Mouse (Mus musculus) B cell, adult 2 months (primary cell): ENCODE measurements at regions not wholly inside any gene's neighbourhood (a gene's known extent, or its start where the extent isn't known, plus 50 kb on each side); places are given as distances from the start of the nearest gene placed in this dataset.
A peak's percentile ranks its signal among the peaks of the same experiment; 100 is the strongest.

ENCODE experiments used
- DNase-seq, 2 experiments: peaks; one replicate each; pipeline ENCODE4 v3.0.0; 2022

- DNase-seq = no peak
These were observed 167.2 kb upstream of the Dapk1 start for GRCm38 (mm10) chr13:60434221-60435210.

- DNase-seq = no peak
These were observed 166.4 kb upstream of the Dapk1 start for GRCm38 (mm10) chr13:60435333-60435732.

GRCm38 (mm10) chr13:60438177-60438576, 163.6 kb upstream of the Dapk1 start:
- DNase-seq = no peak

GRCm38 (mm10) chr13:60440586-60440985, 161.2 kb upstream of the Dapk1 start:
- DNase-seq = no peak

- no peak for DNase-seq
These were observed 156.6 kb upstream of the Dapk1 start for GRCm38 (mm10) chr13:60445164-60445563.

- DNase-seq = no peak
These were observed 154.8 kb upstream of the Dapk1 start for GRCm38 (mm10) chr13:60446926-60447325.

GRCm38 (mm10) chr13:60450721-60451506, 150.8 kb upstream of the Dapk1 start:
- no peak for DNase-seq

GRCm38 (mm10) chr13:60453821-60454483, 147.8 kb upstream of the Dapk1 start:
- no peak for DNase-seq

GRCm38 (mm10) chr13:60455033-60455619, 146.6 kb upstream of the Dapk1 start:
- no peak for DNase-seq

- DNase-seq = no peak
These were observed 145.7 kb upstream of the Dapk1 start for GRCm38 (mm10) chr13:60455863-60456551.

- no peak for DNase-seq
These were observed 144.5 kb upstream of the Dapk1 start for GRCm38 (mm10) chr13:60457277-60457676.

GRCm38 (mm10) chr13:60459002-60459401, 142.7 kb upstream of the Dapk1 start:
- DNase-seq = no peak

- DNase-seq = no peak
These were observed 135.0 kb upstream of the Dapk1 start for GRCm38 (mm10) chr13:60466553-60467313.

- DNase-seq = peak; percentile 11 to 22
These were observed 133.7 kb upstream of the Dapk1 start for GRCm38 (mm10) chr13:60467821-60468579.

- DNase-seq = no peak
These were observed 131.0 kb upstream of the Dapk1 start for GRCm38 (mm10) chr13:60470426-60471398.

- DNase-seq = no peak
These were observed 130.1 kb upstream of the Dapk1 start for GRCm38 (mm10) chr13:60471602-60472001.

- DNase-seq = no peak
These were observed 125.4 kb upstream of the Dapk1 start for GRCm38 (mm10) chr13:60476366-60476765.

GRCm38 (mm10) chr13:60478301-60478700, 123.4 kb upstream of the Dapk1 start:
- DNase-seq = no peak
